Mouse (Mus musculus): ENCODE results near the gene Pik3r2. TPM values are rescaled to one million over a fixed set of nuclear protein-coding genes. Genes with fewer than 3 reads are reported as not detected.

Gene Pik3r2
- polyA plus RNA-seq, 1 experiment from 2014 or later = 145 TPM

DNA sequence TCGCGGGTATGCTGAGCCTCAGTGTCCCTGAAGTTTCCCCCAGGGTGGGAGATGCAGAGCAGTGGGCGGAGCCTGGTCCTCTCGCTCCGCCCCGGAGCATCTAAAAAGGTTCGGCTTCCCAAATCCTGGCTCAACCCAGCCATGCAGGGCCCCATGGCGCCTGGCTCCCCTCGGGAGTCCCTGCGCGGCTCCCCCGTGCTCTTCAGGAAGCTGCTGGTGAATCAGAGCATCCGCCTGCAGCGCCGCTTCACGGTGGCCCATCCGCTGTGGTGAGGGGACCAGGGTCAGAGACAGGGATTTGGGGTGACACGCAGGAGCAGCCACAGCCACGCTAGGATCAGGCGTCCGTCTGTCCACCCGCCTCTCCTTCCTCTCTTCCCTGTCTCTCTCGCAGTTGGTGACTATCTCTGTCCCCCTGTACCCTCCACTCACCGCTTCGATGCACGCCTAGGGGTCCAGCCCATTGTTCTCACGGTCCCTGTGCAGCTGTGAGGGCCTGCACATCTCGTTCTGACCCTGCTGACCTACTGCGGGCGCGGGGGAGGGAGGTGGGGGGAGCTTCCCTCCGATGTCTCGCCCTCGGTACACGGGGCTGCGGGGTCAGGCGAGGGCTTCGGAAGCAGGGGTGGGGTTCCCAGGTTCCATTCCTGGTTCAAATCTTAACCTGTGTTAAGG, 33.4 kb downstream of the Pik3r2 start:
- H3K4me1 ChIP-seq (replicated peaks; ENCODE audit: control insufficient read depth, insufficient read depth, low read length) = peaks cover 15% of the 10 kb centered on the region
- ATAC-seq = no peak
- H3K9ac ChIP-seq (replicated peaks; ENCODE audit: low read depth, low read length) = peak overlapping the region; percentile 42
- H3K27me3 ChIP-seq (replicated peaks; ENCODE audit: control insufficient read depth, insufficient read depth, low read length) = peaks cover 57% of the 10 kb centered on the region
- H3K27ac ChIP-seq (ENCODE audit: low read length) = no peak overlapping the region
- no peaks in the 10 kb centered on the region for H3K36me3 ChIP-seq (ENCODE audit: control insufficient read depth, insufficient read depth)
- WGBS = 2% methylated on average over 38 of the region's 38 CpGs
- H3K4me3 ChIP-seq (replicated peaks; ENCODE audit: low read length) = peak overlapping the region; percentile 20
- H3K4me2 ChIP-seq (ENCODE audit: low read length) = peak overlapping the region; percentile 32
- no peaks in the 10 kb centered on the region; the same call in 1 of the 2 replicates for H3K9me3 ChIP-seq (ENCODE audit: control insufficient read depth, low read length)

- Histone ChIP-seq H3K4me1 (replicated peaks; ENCODE audit: control insufficient read depth, insufficient read depth, low read length) (peaks cover 15% of the 10 kb centered on the region), H3K4me3 (replicated peaks; ENCODE audit: low read length) (no peak overlapping the region), H3K4me2 (ENCODE audit: low read length) (no peak overlapping the region), H3K9ac (replicated peaks; ENCODE audit: low read depth, low read length) (no peak overlapping the region), H3K27ac (ENCODE audit: low read length) (no peak overlapping the region), H3K9me3 (ENCODE audit: control insufficient read depth, low read length) (no peaks in the 10 kb centered on the region; the same call in 1 of the 2 replicates), H3K36me3 (ENCODE audit: control insufficient read depth, insufficient read depth) (no peaks in the 10 kb centered on the region), H3K27me3 (replicated peaks; ENCODE audit: control insufficient read depth, insufficient read depth, low read length) (peaks cover 53% of the 10 kb centered on the region)
- whole genome bisulfite sequencing = 78% methylated on average over 11 of the region's 11 CpGs
- ATAC-seq = no peak
Observed at GRCm38 (mm10) chr8:70742176-70742575, 34.3 kb downstream of the Pik3r2 start.

DNA sequence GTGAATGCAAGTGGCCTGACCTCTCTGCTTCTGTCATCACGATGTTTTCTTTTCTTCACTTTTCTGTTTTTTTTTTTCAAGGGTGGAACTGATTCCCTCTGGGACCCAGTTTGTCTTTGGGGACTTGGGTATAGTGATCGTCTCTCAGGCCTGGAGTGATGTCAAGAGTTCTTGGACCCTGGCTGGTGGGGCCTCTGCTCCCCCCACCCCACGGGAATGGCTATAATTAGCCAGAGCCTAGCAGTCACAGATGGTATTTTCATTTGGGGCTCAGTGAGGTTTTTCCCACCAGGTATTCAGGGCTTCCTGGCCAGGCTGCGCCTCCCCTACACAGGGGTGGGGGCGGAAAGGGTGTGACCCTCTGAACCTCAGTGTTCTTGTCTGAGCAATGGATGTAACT, 34.9 kb downstream of the Pik3r2 start:
- H3K36me3 ChIP-seq (ENCODE audit: control insufficient read depth, insufficient read depth) = no peaks in the 10 kb centered on the region
- H3K27ac ChIP-seq (ENCODE audit: low read length) = no peak overlapping the region
- peaks cover 15% of the 10 kb centered on the region for H3K4me1 ChIP-seq (replicated peaks; ENCODE audit: control insufficient read depth, insufficient read depth, low read length)
- 56% methylated on average over 5 of the region's 5 CpGs for WGBS
- H3K27me3 ChIP-seq (replicated peaks; ENCODE audit: control insufficient read depth, insufficient read depth, low read length) = peaks cover 53% of the 10 kb centered on the region
- H3K4me2 ChIP-seq (ENCODE audit: low read length) = no peak overlapping the region
- ATAC-seq = no peak
- no peaks in the 10 kb centered on the region; the same call in 1 of the 2 replicates for H3K9me3 ChIP-seq (ENCODE audit: control insufficient read depth, low read length)
- no peak overlapping the region for H3K4me3 ChIP-seq (replicated peaks; ENCODE audit: low read length)
- no peak overlapping the region for H3K9ac ChIP-seq (replicated peaks; ENCODE audit: low read depth, low read length)

- Histone ChIP-seq H3K36me3 (ENCODE audit: control insufficient read depth, insufficient read depth) (no peaks in the 10 kb centered on the region), H3K27ac (ENCODE audit: low read length) (no peak overlapping the region), H3K4me3 (replicated peaks; ENCODE audit: low read length) (no peak overlapping the region), H3K27me3 (replicated peaks; ENCODE audit: control insufficient read depth, insufficient read depth, low read length) (peaks cover 29% of the 10 kb centered on the region), H3K4me1 (replicated peaks; ENCODE audit: control insufficient read depth, insufficient read depth, low read length) (peaks cover 4% of the 10 kb centered on the region), H3K9ac (replicated peaks; ENCODE audit: low read depth, low read length) (no peak overlapping the region), H3K4me2 (ENCODE audit: low read length) (no peak overlapping the region), H3K9me3 (ENCODE audit: control insufficient read depth, low read length) (no peaks in the 10 kb centered on the region)
- no peak for ATAC-seq
- WGBS = 79% methylated on average over 3 of the region's 3 CpGs
Observed at GRCm38 (mm10) chr8:70738211-70738610, 38.3 kb downstream of the Pik3r2 start.

GRCm38 (mm10) chr8:70737705-70738104, 38.8 kb downstream of the Pik3r2 start:
- H3K9me3 ChIP-seq (ENCODE audit: control insufficient read depth, low read length) = no peaks in the 10 kb centered on the region
- H3K36me3 ChIP-seq (ENCODE audit: control insufficient read depth, insufficient read depth) = no peaks in the 10 kb centered on the region
- H3K27me3 ChIP-seq (replicated peaks; ENCODE audit: control insufficient read depth, insufficient read depth, low read length) = peaks cover 24% of the 10 kb centered on the region
- H3K27ac ChIP-seq (ENCODE audit: low read length) = no peak overlapping the region
- H3K4me3 ChIP-seq (replicated peaks; ENCODE audit: low read length) = no peak overlapping the region
- no peak overlapping the region for H3K9ac ChIP-seq (replicated peaks; ENCODE audit: low read depth, low read length)
- WGBS = 73% methylated on average over 5 of the region's 5 CpGs
- H3K4me1 ChIP-seq (replicated peaks; ENCODE audit: control insufficient read depth, insufficient read depth, low read length) = no peaks in the 10 kb centered on the region
- ATAC-seq = no peak
- no peak overlapping the region for H3K4me2 ChIP-seq (ENCODE audit: low read length)

DNA sequence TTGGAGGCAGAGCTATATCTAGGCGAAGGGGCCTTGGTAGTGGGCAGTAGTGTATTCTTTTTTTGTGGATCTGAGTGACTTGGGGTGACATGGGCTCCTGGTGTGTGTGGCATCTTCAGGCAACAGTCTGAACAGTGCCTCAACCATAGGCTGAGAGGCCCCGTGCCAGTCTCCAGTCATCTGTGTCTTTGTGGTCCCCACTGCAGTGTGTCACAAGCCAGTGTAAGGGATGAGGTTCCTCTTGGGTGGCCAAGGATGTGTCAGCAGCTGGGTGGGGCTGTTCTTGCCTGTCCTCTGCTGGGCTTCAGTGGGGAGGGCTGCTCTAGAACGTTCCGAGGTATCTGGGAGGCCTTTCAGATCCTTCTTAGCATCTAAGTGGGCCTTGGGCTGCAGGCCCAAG, 45.6 kb downstream of the Pik3r2 start:
- peaks cover 3% of the 10 kb centered on the region; the same call in 1 of the 2 replicates for H3K4me1 ChIP-seq (replicated peaks; ENCODE audit: control insufficient read depth, insufficient read depth, low read length)
- H3K4me2 ChIP-seq (ENCODE audit: low read length) = no peak overlapping the region
- no peak for ATAC-seq
- H3K4me3 ChIP-seq (replicated peaks; ENCODE audit: low read length) = no peak overlapping the region
- H3K27me3 ChIP-seq (replicated peaks; ENCODE audit: control insufficient read depth, insufficient read depth, low read length) = peaks cover 23% of the 10 kb centered on the region
- H3K36me3 ChIP-seq (ENCODE audit: control insufficient read depth, insufficient read depth) = no peaks in the 10 kb centered on the region
- no peak overlapping the region for H3K9ac ChIP-seq (replicated peaks; ENCODE audit: low read depth, low read length)
- H3K9me3 ChIP-seq (ENCODE audit: control insufficient read depth, low read length) = no peaks in the 10 kb centered on the region
- no peak overlapping the region for H3K27ac ChIP-seq (ENCODE audit: low read length)
- WGBS = 86% methylated on average over 4 of the region's 4 CpGs

DNA sequence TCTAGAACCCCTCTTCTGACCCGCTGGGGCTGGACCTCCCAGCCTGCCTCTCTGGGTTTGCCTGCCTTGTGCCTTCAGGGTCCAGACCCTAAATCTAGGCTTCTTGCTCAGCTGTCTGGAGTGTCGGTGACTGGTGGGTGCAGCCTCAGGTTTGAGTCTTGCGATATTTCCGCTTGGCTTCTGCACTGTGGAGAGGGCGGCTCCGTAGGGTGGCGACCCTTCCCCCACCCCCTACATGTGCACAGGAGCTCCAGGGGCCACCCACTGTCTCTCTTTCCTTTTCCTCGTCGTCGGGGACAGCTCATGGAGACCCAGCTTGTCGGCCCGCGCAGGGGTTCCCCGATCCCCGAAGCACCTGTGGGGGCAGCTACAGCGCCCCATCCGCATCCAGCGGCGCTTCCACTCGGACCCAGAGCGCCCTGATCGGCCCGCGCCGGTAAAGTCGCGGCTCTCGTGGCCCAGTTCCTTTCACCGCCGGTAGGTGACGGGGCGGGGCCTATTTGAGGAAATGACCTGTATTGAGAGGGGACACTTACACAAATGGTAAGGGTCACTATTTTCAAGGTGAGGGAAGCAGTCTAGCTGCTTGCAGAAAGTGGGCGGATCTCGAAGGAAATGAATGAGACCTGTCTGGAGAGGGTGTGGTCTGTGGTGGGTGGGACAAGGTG, 46.6 kb downstream of the Pik3r2 start:
- Histone ChIP-seq H3K27me3 (replicated peaks; ENCODE audit: control insufficient read depth, insufficient read depth, low read length) (peaks cover 23% of the 10 kb centered on the region), H3K4me2 (ENCODE audit: low read length) (peak overlapping the region; percentile 27; the same call in 1 of the 2 replicates), H3K36me3 (ENCODE audit: control insufficient read depth, insufficient read depth) (no peaks in the 10 kb centered on the region), H3K27ac (ENCODE audit: low read length) (no peak overlapping the region), H3K4me3 (replicated peaks; ENCODE audit: low read length) (no peak overlapping the region), H3K4me1 (replicated peaks; ENCODE audit: control insufficient read depth, insufficient read depth, low read length) (peaks cover 3% of the 10 kb centered on the region; the same call in 1 of the 2 replicates), H3K9ac (replicated peaks; ENCODE audit: low read depth, low read length) (no peak overlapping the region), H3K9me3 (ENCODE audit: control insufficient read depth, low read length) (no peaks in the 10 kb centered on the region)
- no peak for ATAC-seq
- 5% methylated on average over 34 of the region's 34 CpGs for WGBS

DNA sequence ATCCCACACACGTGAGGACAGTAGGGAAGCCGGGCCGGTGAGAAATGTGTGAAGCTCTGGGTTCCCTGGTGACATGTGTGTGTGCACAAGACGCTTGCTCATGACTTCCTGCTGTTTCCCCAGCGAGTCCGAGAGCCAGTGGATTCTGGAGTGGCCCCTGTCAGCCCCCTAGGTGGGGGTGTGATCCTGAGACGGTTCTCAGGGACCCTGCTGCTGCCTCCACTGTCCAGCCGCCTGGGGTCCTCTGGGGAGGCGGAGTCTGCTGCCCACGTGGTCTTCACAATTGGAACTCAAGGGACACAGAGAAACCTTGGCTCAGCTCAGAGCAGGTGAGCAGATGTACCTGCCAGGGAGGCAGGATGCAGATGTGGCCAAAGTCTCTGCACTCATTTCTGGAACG, 49.8 kb downstream of the Pik3r2 start:
- Histone ChIP-seq H3K27ac (ENCODE audit: low read length) (no peak overlapping the region), H3K4me1 (replicated peaks; ENCODE audit: control insufficient read depth, insufficient read depth, low read length) (peaks cover 3% of the 10 kb centered on the region; the same call in 1 of the 2 replicates), H3K27me3 (replicated peaks; ENCODE audit: control insufficient read depth, insufficient read depth, low read length) (peaks cover 21% of the 10 kb centered on the region), H3K4me3 (replicated peaks; ENCODE audit: low read length) (no peak overlapping the region), H3K36me3 (ENCODE audit: control insufficient read depth, insufficient read depth) (no peaks in the 10 kb centered on the region), H3K4me2 (ENCODE audit: low read length) (no peak overlapping the region), H3K9ac (replicated peaks; ENCODE audit: low read depth, low read length) (no peak overlapping the region), H3K9me3 (ENCODE audit: control insufficient read depth, low read length) (no peaks in the 10 kb centered on the region)
- 48% methylated on average over 11 of the region's 11 CpGs for WGBS
- no peak for ATAC-seq

DNA sequence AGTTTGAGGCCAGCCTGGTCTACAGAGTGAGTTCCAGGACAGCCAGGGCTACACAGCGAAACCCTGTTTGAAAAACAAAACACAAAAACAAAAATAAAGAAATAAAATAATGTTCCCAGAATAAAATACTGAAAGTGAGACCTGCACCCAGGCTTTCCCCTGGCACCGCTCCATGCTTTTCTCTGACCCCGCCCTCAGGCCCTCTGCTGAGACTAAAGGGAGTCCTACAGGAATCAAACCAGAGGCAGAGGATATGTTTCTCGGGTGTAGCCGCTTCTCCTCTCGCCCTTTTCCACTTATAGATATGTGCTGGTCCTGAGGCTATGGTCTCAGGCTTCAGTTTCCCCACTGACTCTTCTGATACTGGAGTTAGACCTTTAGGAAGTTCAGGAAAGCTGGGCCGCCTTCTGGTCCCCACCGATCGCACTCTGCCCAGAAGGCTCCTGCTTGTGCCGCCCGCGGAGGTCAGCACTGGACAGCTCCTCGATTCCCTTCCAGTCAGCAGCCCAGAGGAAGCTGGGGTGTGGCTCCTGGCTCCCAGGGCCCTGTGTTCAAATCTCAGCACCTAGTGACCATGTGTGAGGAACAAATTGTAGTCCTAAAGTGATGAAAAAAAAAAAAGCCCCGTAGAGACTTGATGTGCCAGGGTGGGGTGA, 50.6 kb downstream of the Pik3r2 start:
- Histone ChIP-seq H3K27me3 (replicated peaks; ENCODE audit: control insufficient read depth, insufficient read depth, low read length) (peaks cover 21% of the 10 kb centered on the region), H3K9ac (replicated peaks; ENCODE audit: low read depth, low read length) (no peak overlapping the region), H3K9me3 (ENCODE audit: control insufficient read depth, low read length) (no peaks in the 10 kb centered on the region), H3K27ac (ENCODE audit: low read length) (no peak overlapping the region), H3K36me3 (ENCODE audit: control insufficient read depth, insufficient read depth) (no peaks in the 10 kb centered on the region), H3K4me2 (ENCODE audit: low read length) (no peak overlapping the region), H3K4me3 (replicated peaks; ENCODE audit: low read length) (no peak overlapping the region), H3K4me1 (replicated peaks; ENCODE audit: control insufficient read depth, insufficient read depth, low read length) (peaks cover 3% of the 10 kb centered on the region; the same call in 1 of the 2 replicates)
- no peak for ATAC-seq
- 27% methylated on average over 14 of the region's 14 CpGs for WGBS

All from forebrain, embryonic 16.5 days (tissue).